Mouse (Mus musculus) bone marrow, adult 2 months (tissue): ENCODE measurements at regions not wholly inside any gene's neighbourhood (a gene's known extent, or its start where the extent isn't known, plus 50 kb on each side); places are given as distances from the start of the nearest gene placed in this dataset.

Experiments used
- H3K27ac ChIP-seq: fragments of 200-500 bp; 2 replicates; pipeline ENCODE4 v1.5.1; 2012; ENCODE audit warnings: low read depth, mild to moderate bottlenecking, control low read depth, inconsistent platforms, low read length; ENCODE audit not compliant: control insufficient read depth, poor library complexity, insufficient read depth
- H3K4me1 ChIP-seq: fragments of 200-500 bp; 2 replicates; pipeline ENCODE4 v1.6.1; 2011; ENCODE audit warnings: low read length; ENCODE audit not compliant: control insufficient read depth, insufficient read depth
- H3K4me3 ChIP-seq: fragments of 200-500 bp; replicated peaks from 2 replicates; pipeline ENCODE3; 2011; ENCODE audit warnings: mild to moderate bottlenecking, low read depth, low read length, control low read depth; ENCODE audit not compliant: control insufficient read depth
- CTCF ChIP-seq: fragments of 200-500 bp; IDR thresholded peaks from 2 replicates; pipeline ENCODE4 v1.5.1; 2011; ENCODE audit warnings: low read length, control low read depth; ENCODE audit not compliant: control insufficient read depth, insufficient read depth
- POLR2A ChIP-seq: fragments of 200-500 bp; IDR thresholded peaks from 2 replicates; pipeline ENCODE4 v1.6.1; 2011; ENCODE audit warnings: low read depth, mild to moderate bottlenecking, control low read depth, low read length, borderline replicate concordance; ENCODE audit not compliant: control insufficient read depth
- WGBS: fragments of 180-500 bp; shearing (Covaris S2); methylation state at CpG from one replicate; pipeline ENCODE4 v1.1.7; 2018; 5-methylcytosine and 5-hydroxymethylcytosine counted together

DNA sequence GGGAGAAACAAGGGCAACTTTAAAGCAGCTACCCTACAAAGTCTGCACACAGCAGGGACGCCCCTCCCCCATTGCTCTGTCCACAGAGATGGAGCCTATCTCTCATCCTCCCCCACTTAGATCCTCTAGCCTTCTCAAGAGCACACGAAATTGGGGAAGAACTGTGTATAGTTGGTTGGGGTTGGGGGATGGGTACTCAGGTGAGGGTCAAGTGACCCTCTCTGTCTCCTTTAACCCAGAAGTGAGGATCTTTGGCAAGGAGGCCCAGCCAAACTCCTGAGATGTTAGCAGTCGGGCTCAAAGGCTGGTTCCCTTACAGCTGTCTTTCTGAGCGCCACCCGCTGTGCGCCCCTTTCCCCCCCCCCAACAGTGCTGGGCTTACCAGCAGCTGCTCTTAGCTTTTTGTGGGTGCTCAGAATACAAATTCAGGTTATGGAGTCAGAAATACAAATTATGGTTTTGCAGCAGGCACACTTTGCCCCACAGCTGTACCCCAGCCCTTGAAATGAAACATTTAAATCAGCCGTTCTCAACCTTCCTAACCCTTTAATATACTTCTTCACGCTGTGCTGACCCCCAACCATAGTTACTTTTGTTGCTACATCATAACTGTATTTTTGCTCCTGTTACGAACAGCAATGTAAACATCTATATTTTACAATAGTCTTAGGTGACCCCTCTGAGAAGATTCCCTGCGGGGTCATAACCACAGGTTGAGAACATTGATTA lies 50.1 kb upstream of the Smndc1 start:
- Histone ChIP-seq H3K4me3 (no peak overlapping the region), H3K4me1 (peaks cover 7% of the 10 kb centered on the region), H3K27ac (peak overlapping the region; percentile 78)
- 58% methylated on average over 10 of the region's 10 CpGs for WGBS
- TF ChIP-seq CTCF (no peak), POLR2A (no peak)
